Mouse (Mus musculus) midbrain, embryonic 15.5 days (tissue): ENCODE results near the gene Hoxa5. TPM values are rescaled to one million over a fixed set of nuclear protein-coding genes. Genes with fewer than 3 reads are reported as not detected.

ENCODE experiments used
- ATAC-seq: fragments of 200-750 bp; cut with Nextera tagmentation; replicated peaks from 2 replicates; pipeline ENCODE4 v1.8.0; 2017; ENCODE audit warnings: moderate TSS enrichment
- H3K27ac ChIP-seq: fragments of 300-500 bp; sonication (generic); 2 replicates; pipeline ENCODE4 v1.5.1; 2015; ENCODE audit warnings: mild to moderate bottlenecking, inconsistent platforms
- H3K27me3 ChIP-seq: fragments of 300-500 bp; sonication (generic); replicated peaks from 2 replicates; pipeline ENCODE4 v1.6.1; 2015; ENCODE audit warnings: inconsistent platforms
- H3K36me3 ChIP-seq: fragments of 300-500 bp; sonication (generic); replicated peaks from 2 replicates; pipeline ENCODE4 v1.6.1; 2015; ENCODE audit warnings: inconsistent platforms
- H3K4me1 ChIP-seq: fragments of 300-500 bp; sonication (generic); 2 replicates; pipeline ENCODE4 v1.6.1; 2015; ENCODE audit warnings: inconsistent platforms
- H3K4me2 ChIP-seq: fragments of 300-500 bp; sonication (generic); 2 replicates; pipeline ENCODE4 v1.6.1; 2015; ENCODE audit warnings: inconsistent platforms, mild to moderate bottlenecking, moderate library complexity
- H3K4me3 ChIP-seq: fragments of 300-500 bp; sonication (generic); 2 replicates; pipeline ENCODE4 v1.5.1; 2015; ENCODE audit warnings: mild to moderate bottlenecking, inconsistent platforms
- H3K9ac ChIP-seq: fragments of 300-500 bp; sonication (generic); 2 replicates; pipeline ENCODE4 v1.6.1; 2015; ENCODE audit warnings: mild to moderate bottlenecking, inconsistent platforms
- H3K9me3 ChIP-seq: fragments of 300-500 bp; sonication (generic); 2 replicates; pipeline ENCODE4 v1.6.1; 2016; ENCODE audit warnings: inconsistent platforms
- WGBS: fragments of 180-500 bp; shearing (Covaris S2); methylation state at CpG from one replicate; pipeline ENCODE4 v1.1.7; 2015; ENCODE audit warnings: mixed read lengths; 5-methylcytosine and 5-hydroxymethylcytosine counted together
- polyA plus RNA-seq: library from polyadenylated mRNA; unstranded; fragments of >200 nt; fragmentation: Nextera tagmentation; extraction: Ambion mirVana; gene quantifications from 2 replicates; pipeline ENCODE4 v1.2.1, GENCODE M21; 2015

Gene Hoxa5
- polyA plus RNA-seq, 1 experiment from 2014 or later = not detected

DNA sequence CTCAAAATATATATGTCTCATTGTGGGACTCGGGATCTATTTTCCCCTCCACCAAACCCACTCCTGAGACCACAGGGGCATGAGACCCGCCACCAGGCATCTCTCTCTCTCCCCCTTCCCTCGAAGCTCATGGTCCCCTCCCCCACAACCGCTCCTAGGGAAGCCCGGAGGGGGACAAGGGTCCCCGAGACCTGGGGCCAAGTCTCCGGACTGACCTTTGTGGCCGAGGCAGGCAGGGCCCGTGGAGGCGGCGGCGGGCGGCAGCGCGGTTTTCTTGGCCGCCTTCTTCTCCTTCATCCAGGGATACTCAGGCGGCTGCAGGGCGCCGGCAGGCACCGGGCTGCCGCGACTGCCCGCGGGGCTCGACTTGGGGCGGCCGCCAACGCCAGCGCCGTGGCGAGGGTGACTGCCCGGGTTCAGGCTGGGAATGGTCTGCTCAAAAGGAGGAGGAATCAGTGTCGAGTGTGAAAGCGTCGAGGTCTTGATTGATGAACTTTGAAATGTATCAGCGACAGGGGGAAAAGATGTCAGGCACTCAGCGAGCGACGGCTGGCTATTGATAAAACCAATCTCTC lies 40.2 kb downstream of the Hoxa5 start:
- H3K4me1 ChIP-seq = peaks cover under 1% of the 10 kb centered on the region; the same call in 1 of the 2 replicates
- no peak overlapping the region for H3K4me2 ChIP-seq
- WGBS = under 1% methylated on average over 39 of the region's 39 CpGs
- H3K36me3 ChIP-seq = no peaks in the 10 kb centered on the region
- no peak for ATAC-seq
- H3K9me3 ChIP-seq = no peaks in the 10 kb centered on the region
- no peak overlapping the region for H3K27ac ChIP-seq
- H3K9ac ChIP-seq = no peak overlapping the region
- peaks cover 89% of the 10 kb centered on the region for H3K27me3 ChIP-seq
- no peak overlapping the region for H3K4me3 ChIP-seq

DNA sequence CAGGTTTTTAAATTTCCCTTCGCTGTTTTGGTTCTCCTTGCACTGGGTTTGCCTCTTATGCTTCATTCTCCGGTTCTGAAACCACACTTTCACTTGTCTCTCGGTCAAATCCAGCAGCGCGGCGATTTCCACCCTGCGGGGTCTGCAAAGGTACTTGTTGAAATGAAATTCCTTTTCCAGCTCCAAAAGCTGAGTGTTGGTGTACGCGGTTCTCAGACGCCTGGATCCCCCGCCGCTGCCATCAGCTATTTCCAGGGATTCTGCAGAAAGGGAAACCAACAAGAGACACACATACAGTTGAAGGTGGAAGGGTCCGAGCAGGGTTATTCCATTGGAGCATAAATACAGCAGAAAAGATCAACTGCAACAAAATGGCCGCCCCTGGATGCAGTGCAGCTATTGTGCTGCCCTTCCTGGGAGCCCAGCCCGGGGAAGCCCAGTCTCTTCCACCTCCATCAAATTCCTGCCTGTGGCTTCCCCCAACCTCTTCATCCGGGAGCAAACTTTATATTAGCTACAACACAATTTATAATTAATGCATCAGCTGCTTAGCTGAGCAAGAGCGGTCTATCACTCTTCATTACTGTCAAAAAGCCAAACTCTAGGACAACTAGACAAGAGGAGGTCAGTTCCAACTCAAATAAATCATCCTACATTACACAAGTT lies 40.9 kb downstream of the Hoxa5 start:
- Histone ChIP-seq H3K27ac (no peak overlapping the region), H3K9me3 (no peaks in the 10 kb centered on the region), H3K4me1 (peaks cover 6% of the 10 kb centered on the region), H3K9ac (no peak overlapping the region), H3K4me2 (no peak overlapping the region), H3K36me3 (no peaks in the 10 kb centered on the region), H3K4me3 (no peak overlapping the region), H3K27me3 (peaks cover 93% of the 10 kb centered on the region)
- WGBS = 2% methylated on average over 17 of the region's 17 CpGs
- ATAC-seq = no peak

DNA sequence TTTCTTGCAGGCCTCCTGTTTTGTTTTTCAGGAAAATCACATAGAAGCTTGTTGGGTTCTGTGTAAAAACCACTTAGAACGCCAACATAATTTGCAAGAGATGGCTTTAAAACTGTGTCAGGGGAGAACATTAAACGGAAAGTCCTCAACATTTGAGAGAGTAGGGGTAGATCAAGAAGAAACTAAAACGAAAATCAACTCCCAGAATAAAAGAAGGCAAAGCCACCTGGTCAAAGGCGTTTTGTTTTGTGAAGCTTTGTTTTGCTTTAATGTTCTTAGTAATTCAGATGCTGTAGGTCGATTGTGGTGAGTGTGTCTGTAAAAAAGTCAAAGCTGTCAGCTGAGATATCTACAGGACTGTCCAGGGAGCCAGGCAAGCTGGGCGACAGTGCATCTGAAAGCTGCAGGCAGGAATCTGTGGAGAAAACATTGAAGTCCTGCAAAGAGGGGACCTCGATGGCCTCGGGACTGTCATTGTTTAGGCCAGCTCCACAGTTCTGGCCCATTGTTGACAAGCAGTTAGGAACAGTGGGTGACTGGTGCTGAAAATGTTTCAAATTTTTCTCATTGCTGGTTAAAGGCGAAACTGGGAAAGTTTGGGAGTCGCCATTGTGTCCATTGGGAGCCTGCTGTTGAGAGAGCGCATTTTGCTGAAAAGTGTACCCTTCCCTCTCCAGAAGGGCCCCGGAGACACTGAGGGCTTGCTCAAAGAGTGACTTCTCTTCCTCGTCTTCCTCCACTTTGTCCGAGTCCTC lies 41.6 kb downstream of the Hoxa5 start:
- no peak overlapping the region for H3K9ac ChIP-seq

DNA sequence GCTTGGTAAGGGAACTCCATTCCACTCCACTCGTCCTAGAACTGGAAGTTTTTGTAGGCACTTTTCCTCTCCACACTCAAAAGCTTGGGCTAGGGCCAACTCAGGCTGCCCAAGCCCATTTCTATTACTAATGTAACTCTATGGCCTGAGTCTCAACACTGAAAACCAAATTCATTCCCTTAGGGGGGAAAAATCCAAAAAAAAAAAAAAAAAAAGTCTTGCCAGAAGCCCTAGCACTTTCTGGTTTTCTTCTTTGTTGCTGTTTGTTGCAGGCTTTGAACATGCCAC lies 42.4 kb downstream of the Hoxa5 start:
- H3K4me1 ChIP-seq = peaks cover 13% of the 10 kb centered on the region
- H3K36me3 ChIP-seq = no peaks in the 10 kb centered on the region
- H3K9me3 ChIP-seq = no peaks in the 10 kb centered on the region
- peaks cover 93% of the 10 kb centered on the region for H3K27me3 ChIP-seq
- no peak overlapping the region for H3K27ac ChIP-seq
- 0% methylated on average over 1 of the region's 1 CpGs for WGBS
- H3K9ac ChIP-seq = no peak overlapping the region
- no peak overlapping the region for H3K4me2 ChIP-seq
- no peak overlapping the region for H3K4me3 ChIP-seq
- no peak for ATAC-seq

More for the DNA sequence above, 41.6 kb downstream of the Hoxa5 start:
- no peaks in the 10 kb centered on the region for H3K9me3 ChIP-seq
- no peak overlapping the region for H3K4me2 ChIP-seq
- H3K4me3 ChIP-seq = no peak overlapping the region
- H3K36me3 ChIP-seq = no peaks in the 10 kb centered on the region
- peaks cover 13% of the 10 kb centered on the region for H3K4me1 ChIP-seq
- WGBS = 2% methylated on average over 14 of the region's 14 CpGs
- ATAC-seq = no peak
- H3K27ac ChIP-seq = no peak overlapping the region
- H3K27me3 ChIP-seq = peaks cover 93% of the 10 kb centered on the region

DNA sequence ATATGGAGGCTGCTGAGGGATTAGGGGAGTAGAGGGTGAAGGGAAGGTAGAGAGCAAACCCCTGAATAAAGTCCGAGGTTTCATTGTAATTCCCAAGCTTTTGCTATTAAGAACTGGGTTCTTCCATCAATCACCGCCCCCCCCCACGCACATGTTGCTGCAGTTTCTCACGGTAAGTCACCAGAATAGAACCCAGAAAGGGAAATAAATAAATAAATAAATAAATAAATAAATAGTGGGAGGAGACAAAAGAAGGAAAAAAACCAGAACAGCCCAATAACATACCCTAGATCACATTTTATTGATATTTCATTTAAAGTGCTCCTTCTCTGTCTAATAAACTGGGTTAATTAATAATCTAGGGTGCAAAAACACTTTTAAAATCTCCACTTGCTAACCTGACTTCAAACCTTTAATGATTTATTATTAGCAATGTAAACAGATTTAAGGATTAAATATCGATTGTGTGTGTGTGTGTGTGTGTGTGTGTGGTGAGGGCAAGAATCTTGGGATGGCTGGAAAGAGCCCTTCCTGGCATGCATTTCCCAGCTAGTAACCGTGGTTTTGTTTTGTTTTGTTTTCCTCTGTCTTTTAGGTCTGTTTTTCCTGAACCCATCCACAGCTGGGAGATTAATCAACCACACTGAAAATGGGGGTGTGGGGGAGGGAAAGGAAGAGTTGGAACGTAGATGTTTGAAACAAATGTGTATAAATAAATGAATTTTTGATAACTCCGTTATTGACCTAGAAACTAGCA lies 42.9 kb downstream of the Hoxa5 start:
- peaks cover 93% of the 10 kb centered on the region for H3K27me3 ChIP-seq
- no peak overlapping the region for H3K9ac ChIP-seq
- no peaks in the 10 kb centered on the region for H3K36me3 ChIP-seq
- no peaks in the 10 kb centered on the region for H3K9me3 ChIP-seq
- 4% methylated on average over 8 of the region's 8 CpGs for WGBS
- peaks cover 13% of the 10 kb centered on the region for H3K4me1 ChIP-seq
- ATAC-seq = no peak
- H3K27ac ChIP-seq = no peak overlapping the region
- no peak overlapping the region for H3K4me3 ChIP-seq
- H3K4me2 ChIP-seq = no peak overlapping the region

DNA sequence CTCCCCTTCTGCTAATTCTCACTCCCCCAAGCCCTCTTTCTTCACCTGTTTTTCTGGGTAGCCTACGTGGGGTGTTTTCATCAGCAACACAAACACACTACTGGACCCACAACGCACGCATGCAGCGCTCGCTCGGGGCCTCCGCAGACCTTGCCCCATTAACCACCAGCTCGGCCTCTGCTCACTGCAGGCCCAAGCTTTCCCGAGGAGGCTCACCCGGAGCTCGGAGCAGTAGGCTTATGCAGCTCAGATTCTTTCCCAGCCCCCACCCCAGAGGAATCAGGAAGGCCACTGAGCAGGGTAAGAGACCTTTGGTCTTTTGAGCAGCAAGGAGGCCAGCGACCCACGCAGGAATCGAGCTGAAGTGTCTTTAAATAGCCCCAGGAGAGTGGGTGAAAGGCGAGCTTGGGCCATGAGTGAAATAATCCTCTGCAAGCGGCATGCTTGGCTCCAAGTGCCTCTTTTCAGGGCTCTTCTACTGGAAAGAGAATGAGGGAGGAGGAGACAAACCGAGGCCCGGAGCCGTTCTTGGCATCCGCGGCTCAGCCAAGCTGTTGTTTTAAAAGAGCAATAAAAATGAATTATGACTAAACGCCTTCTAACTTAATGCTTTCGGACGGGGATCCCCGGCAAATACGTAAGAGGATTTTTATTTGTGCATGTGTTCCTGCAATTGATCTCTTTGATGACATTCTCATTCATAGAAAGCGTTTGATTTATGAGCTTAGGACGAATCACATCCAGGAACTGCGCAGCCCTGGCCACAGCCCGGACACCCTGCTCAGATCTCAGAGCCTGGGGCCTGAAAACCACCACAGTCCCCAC lies 43.7 kb downstream of the Hoxa5 start:
- H3K36me3 ChIP-seq = no peaks in the 10 kb centered on the region
- no peak overlapping the region for H3K9ac ChIP-seq
- H3K27me3 ChIP-seq = peaks cover 94% of the 10 kb centered on the region
- no peak for ATAC-seq
- no peak overlapping the region for H3K4me2 ChIP-seq
- no peak overlapping the region for H3K27ac ChIP-seq
- H3K4me1 ChIP-seq = peaks cover 13% of the 10 kb centered on the region
- 1% methylated on average over 30 of the region's 30 CpGs for WGBS
- no peak overlapping the region for H3K4me3 ChIP-seq
- H3K9me3 ChIP-seq = no peaks in the 10 kb centered on the region

DNA sequence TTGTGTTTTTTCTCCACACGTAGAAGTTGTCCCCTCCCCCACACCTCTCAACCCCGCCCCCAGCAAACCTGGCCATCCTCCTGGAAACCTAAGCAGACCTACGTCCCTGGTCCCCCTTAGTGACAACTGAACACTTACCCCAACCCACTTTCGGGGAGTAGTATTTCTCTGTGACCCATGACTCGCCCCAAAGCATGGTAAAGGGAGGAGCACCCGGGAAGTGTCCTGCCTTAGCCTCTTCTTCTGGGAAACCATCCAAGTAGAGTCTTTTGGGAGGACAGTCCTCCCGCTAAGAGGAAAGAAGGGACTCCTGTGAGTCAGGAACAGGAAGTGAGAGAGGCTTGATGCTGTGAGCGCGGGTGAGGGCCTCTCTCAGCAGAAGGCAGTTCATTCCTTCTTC lies 44.4 kb downstream of the Hoxa5 start:
- H3K9me3 ChIP-seq = no peaks in the 10 kb centered on the region
- H3K27ac ChIP-seq = no peak overlapping the region
- no peaks in the 10 kb centered on the region for H3K36me3 ChIP-seq
- no peak overlapping the region for H3K4me3 ChIP-seq
- 1% methylated on average over 9 of the region's 9 CpGs for WGBS
- no peak for ATAC-seq
- H3K4me2 ChIP-seq = no peak overlapping the region
- peaks cover 96% of the 10 kb centered on the region for H3K27me3 ChIP-seq
- H3K9ac ChIP-seq = no peak overlapping the region
- peaks cover 13% of the 10 kb centered on the region for H3K4me1 ChIP-seq

DNA sequence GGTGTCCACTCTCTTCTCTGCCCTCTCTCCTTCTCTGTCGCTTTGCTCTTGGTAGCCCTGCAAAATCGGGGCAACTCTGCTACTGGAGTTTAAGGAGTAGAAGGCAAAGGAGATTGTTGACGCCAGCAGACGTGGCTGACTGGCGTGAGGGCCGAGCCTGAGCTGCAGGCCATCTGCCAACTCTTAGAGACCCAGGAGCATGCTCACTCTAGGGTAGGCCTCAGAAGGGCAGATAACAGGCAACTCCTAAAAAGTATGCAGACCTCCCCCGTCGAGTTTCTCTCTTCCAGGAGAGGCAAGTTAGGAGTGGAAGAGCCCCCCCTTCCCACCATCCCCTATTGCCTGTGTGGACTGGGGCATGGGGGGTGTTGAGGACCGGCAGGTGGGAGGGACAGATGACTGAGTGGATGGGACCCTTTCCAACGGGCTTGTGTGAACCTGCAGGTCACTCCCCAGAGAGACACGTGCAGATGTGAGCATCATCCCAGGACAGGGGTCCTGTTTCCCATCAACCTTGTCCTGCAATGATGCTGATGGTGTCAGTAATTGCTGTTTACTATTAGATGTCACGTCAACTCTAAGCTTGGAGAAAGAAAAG lies 45.1 kb downstream of the Hoxa5 start:
- 3% methylated on average over 12 of the region's 12 CpGs for WGBS
- Histone ChIP-seq H3K4me2 (peak overlapping the region; percentile 74), H3K27ac (no peak overlapping the region), H3K9me3 (no peaks in the 10 kb centered on the region), H3K9ac (no peak overlapping the region), H3K27me3 (peaks cover 98% of the 10 kb centered on the region), H3K36me3 (no peaks in the 10 kb centered on the region), H3K4me1 (peaks cover 13% of the 10 kb centered on the region), H3K4me3 (no peak overlapping the region; the same call in 1 of the 2 replicates)
- no peak for ATAC-seq

DNA sequence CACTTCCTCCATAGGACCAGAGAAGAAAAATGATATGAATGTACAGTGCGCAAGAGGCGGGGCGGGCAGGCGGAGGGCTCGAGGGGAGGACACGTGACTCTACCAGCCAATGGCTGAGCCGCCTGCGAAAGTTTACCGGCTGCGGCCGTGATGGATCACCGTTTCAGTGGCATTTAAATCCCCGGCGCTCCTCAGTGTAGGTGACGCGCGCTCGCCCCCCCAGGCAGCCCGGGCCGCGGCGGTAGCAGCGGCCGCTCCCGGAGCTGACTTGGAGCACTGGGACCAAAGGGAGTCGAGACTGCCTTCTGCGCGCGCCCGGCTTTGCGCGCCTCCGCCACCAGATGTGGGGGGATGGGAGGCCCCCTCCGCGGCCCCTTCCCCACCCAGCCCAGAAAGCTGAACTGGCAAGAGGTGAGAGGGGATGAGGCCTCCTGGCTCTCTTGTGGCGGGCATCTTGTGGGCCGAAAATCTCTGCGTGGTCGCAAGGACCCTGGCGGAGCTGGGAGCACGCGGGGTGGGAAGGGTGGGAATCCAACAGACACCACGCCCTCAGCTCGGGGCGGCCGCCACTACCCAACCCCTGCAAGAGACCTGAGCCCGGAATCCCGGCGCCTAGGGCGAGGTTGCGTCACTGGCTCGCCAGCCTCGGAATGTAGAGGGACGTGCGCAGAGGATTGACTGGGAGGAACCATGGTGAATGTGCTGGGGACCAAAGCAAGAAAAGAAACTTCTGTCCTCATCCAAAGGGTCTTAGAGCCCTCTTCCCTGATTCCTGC lies 45.9 kb downstream of the Hoxa5 start, which contains the start of gene Hoxa1:
Hoxa1 (minus strand) TSS at position 42 of the 776 bp plus-strand sequence.
- no peaks in the 10 kb centered on the region for H3K36me3 ChIP-seq
- no peaks in the 10 kb centered on the region for H3K9me3 ChIP-seq
- H3K4me3 ChIP-seq = peak within 1 kb of the TSS; percentile 40
- H3K4me2 ChIP-seq = peak within 1 kb of the TSS; percentile 74
- under 1% methylated on average over 55 of the region's 55 CpGs for WGBS
- peaks cover 98% of the 10 kb centered on the region for H3K27me3 ChIP-seq
- no peak within 1 kb of the TSS; the same call in 1 of the 2 replicates for H3K9ac ChIP-seq
- peak; percentile 60; the same call in 1 of the 2 replicates for ATAC-seq
- peaks cover 13% of the 10 kb centered on the region for H3K4me1 ChIP-seq
- H3K27ac ChIP-seq = no peak within 1 kb of the TSS

DNA sequence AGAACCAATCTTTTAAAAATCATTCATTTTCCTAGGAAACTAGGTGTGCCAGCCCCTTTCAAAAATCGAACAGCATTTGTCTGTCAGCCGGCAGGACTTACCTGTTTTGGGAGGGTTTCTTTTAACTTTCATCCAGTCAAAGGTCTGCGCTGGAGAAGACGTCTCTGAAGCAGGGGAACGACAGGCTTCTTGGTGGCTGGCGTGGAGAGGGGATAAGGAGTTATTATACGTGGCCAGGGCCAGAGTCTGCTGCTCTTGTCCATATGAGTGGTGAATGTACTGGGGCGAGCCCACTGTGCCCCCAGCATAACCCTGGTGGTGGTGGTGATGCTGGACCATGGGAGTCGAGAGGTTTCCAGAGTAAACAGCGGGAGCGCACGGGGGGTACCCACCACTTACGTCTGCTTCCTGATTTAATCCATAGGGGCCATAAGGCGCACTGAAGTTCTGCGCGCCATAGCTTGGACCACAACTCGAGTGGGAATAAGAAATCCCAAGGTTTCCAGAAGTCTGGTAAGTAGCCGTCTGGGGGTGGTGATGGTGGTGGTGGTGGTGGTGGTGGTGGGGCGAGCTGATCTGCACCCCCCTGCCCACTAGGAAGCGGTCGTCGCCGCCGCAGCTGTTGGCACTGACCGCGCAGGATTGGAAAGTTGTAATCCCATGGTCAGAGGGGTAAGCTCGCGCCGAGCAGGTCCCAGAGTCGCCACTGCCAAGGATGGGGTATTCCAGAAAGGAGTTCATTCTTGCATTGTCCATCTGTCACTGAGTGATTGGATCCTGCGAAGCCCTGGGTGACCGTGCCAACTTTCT lies 46.7 kb downstream of the Hoxa5 start:
- Histone ChIP-seq H3K4me3 (peak overlapping the region; percentile 40), H3K27me3 (peaks cover 98% of the 10 kb centered on the region), H3K36me3 (no peaks in the 10 kb centered on the region), H3K4me1 (peaks cover 13% of the 10 kb centered on the region), H3K9ac (no peak overlapping the region), H3K4me2 (peak overlapping the region; percentile 74), H3K9me3 (no peaks in the 10 kb centered on the region), H3K27ac (no peak overlapping the region)
- no peak; the same call in 1 of the 2 replicates for ATAC-seq
- 2% methylated on average over 32 of the region's 32 CpGs for WGBS
